Mouse (Mus musculus) liver, adult 2 months (tissue): Measurements from ENCODE around the gene Mxra7.

Source experiments
- CTCF ChIP-seq: fragments of 200-500 bp; IDR thresholded peaks from 2 replicates; pipeline ENCODE4 v1.5.1; 2011; ENCODE audit warnings: low read depth, low read length, control low read depth
- POLR2A ChIP-seq: fragments of 200-500 bp; IDR thresholded peaks from 2 replicates; pipeline ENCODE4 v1.6.1; 2011; ENCODE audit warnings: low read length, control low read depth; ENCODE audit not compliant: insufficient read depth; ENCODE audit errors: extremely low read depth

DNA sequence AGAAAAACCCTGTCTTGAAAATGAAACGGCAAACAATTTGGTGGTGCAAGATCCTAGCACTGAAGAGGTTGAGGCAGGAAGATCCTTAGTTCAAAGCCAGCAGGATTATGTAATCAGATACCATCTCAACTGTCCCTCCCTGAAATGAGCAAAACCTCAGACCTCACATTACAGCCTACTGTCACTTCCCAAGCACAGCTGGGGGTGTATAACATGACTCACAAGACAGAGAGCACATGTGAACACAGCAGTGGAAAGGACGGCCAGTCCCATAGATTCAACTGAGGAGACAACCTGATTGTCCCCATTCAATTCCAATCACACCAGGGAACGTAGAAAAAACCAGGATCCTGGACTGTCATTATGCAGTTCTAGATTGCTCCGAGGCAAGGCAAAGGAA, 8.4 kb upstream of the Mxra7 start:
- TF ChIP-seq CTCF (no peak), POLR2A (no peak)
